Mouse (Mus musculus): Measurements from ENCODE around the gene Il10.

- no peak for TF ChIP-seq GATA1 (IDR thresholded peaks at IDR 0.05; ENCODE audit: low read length)
- TF ChIP-seq TAL1 (IDR thresholded peaks at IDR 0.05; ENCODE audit: low read length): no peak
Measured at GRCm38 (mm10) chr1:131000296-131000695, 19.3 kb upstream of the Il10 start.

Data from erythroblast, embryonic 14.5 days (primary cell).